Mouse (Mus musculus) megakaryocyte-erythroid progenitor cell, adult 5-6 weeks (primary cell): Measurements from ENCODE around the gene Dnajb1. TPM values are rescaled to one million over a fixed set of nuclear protein-coding genes. Genes with fewer than 3 reads are reported as not detected.
"Not testable (repeated sequence)": the region's sequence is repeated elsewhere in the genome, so short reads cannot be mapped to it uniquely, and the experiment has no call there.

Source experiments
- ATAC-seq: replicated peaks from 2 replicates; pipeline ENCODE4 v1.8.0; 2016; ENCODE audit warnings: mild to moderate bottlenecking, inconsistent platforms; ENCODE audit not compliant: severe bottlenecking, poor library complexity, low FRiP score, low TSS enrichment
- total RNA-seq, 2 experiments: library from RNA; stranded (forward) in 1 of 2; stranded (reverse) in 1 of 2; fragments of 200-1000, 215-1000 nt in 1 of 2; fragments of >200 nt in 1 of 2; fragmentation: Nextera tagmentation in 1 of 2; gene quantifications; 2 replicates each; pipeline ENCODE4 v1.2.3; 2014 to 2017

Gene Dnajb1
- total RNA-seq (2014; fragmentation: Nextera tagmentation) (49.7 and 52.6 TPM in 2 replicates), total RNA-seq (2017) (50.2 and 63.1 TPM in 2 replicates)

GRCm38 (mm10) chr8:83607661-83608397 lies at the start of gene Dnajb1, which contains the start of gene Tecr:
Gene Dnajb1, plus strand, starts transcription at chr8:83608193.
Gene Tecr, minus strand, starts transcription at chr8:83607971.
- peak; percentile 88 for ATAC-seq

GRCm38 (mm10) chr8:83562669-83563068 lies 45.3 kb upstream of the Dnajb1 start:
- ATAC-seq, result peak; percentile 25

- no peak for ATAC-seq
These were observed 44.7 kb upstream of the Dnajb1 start for GRCm38 (mm10) chr8:83563246-83563645.

GRCm38 (mm10) chr8:83565731-83566375 lies 42.1 kb upstream of the Dnajb1 start:
- peak; percentile 60 for ATAC-seq

- ATAC-seq, result peak; percentile 72
These were observed 41.3 kb upstream of the Dnajb1 start, which contains the start of gene Ndufb7 for GRCm38 (mm10) chr8:83566469-83567395. Gene Ndufb7, plus strand, starts transcription at chr8:83566671.

- no peak for ATAC-seq
These were observed 40.3 kb upstream of the Dnajb1 start for GRCm38 (mm10) chr8:83567668-83568067.

- no peak for ATAC-seq
These were observed 39.9 kb upstream of the Dnajb1 start for GRCm38 (mm10) chr8:83568128-83568527.

- ATAC-seq, result no peak
These were observed 39.2 kb upstream of the Dnajb1 start for GRCm38 (mm10) chr8:83568755-83569154.

- no peak for ATAC-seq
These were observed 38.8 kb upstream of the Dnajb1 start for GRCm38 (mm10) chr8:83569165-83569564.

- ATAC-seq, result no peak
These were observed 37.6 kb upstream of the Dnajb1 start for GRCm38 (mm10) chr8:83570272-83571000.

GRCm38 (mm10) chr8:83571001-83571340 lies 37.0 kb upstream of the Dnajb1 start:
- not testable (repeated sequence) for ATAC-seq

GRCm38 (mm10) chr8:83571791-83572190 lies 36.2 kb upstream of the Dnajb1 start:
- ATAC-seq, result no peak

GRCm38 (mm10) chr8:83572246-83572812 lies 35.7 kb upstream of the Dnajb1 start:
- no peak for ATAC-seq

- no peak for ATAC-seq
These were observed 34.7 kb upstream of the Dnajb1 start for GRCm38 (mm10) chr8:83573140-83573875.

- ATAC-seq, result no peak
These were observed 33.2 kb upstream of the Dnajb1 start for GRCm38 (mm10) chr8:83574631-83575315.

GRCm38 (mm10) chr8:83575561-83576515 lies 32.2 kb upstream of the Dnajb1 start:
- no peak for ATAC-seq

- no peak for ATAC-seq
These were observed 31.5 kb upstream of the Dnajb1 start for GRCm38 (mm10) chr8:83576516-83576895.
